In the genomic region with DNA sequence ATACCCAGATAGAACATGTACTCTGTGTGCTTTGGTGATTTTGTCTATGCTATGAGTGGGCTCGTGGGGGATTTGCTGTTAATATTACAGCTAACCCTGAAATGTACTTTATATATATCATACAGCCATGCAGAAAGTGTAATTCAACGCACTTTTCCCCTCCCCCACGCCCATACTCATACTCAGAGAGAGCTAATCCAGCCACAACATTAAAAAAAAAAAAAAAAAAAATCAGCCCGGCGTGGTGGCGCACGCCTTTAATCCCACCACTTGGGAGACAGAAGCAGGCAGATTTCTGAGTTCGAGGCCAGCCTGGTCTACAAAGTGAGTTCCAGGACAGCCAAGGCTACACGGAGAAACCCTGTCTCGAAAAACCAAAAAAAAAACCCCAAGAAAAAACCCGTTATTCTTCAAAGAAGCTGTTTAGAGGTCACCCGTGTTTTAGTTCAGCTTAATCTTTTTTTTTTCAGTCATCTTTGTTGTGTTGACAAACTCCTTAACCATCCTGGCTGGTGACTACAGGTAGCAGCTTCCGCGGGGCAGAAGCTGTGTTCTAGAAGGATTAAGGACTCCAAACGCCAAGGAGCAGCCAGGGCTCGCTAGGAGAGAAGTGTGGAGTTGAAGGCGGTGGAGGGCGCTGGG, we compare ENCODE assay signal across 9 mouse cellular contexts. TPM values are rescaled to one million over a fixed set of nuclear protein-coding genes. Genes with fewer than 3 reads are reported as not detected.
A peak's percentile ranks its signal among the peaks of the same experiment; 100 is the strongest.
DNase-seq lines count a peak whose midpoint lies in the region; ATAC-seq and TF ChIP-seq lines count a peak whose summit lies in the region.
"Had no signal": no experiment of that assay in that cellular context is flagged by ENCODE, and none has a peak within 500 bp of the region (broad histone marks: within the 10 kb centered on the region; RNA-seq: fewer than 3 reads in every experiment).

No protein-coding gene starts in this region.

- no peak for TF ChIP-seq POLR2A in liver, adult 2 months (IDR thresholded peaks at IDR 0.05; ENCODE audit: extremely low read depth, insufficient read depth, low read length)
- TF ChIP-seq POLR2A in myocyte (IDR thresholded peaks at IDR 0.05; ENCODE audit: insufficient read length, low read depth) = no peak

- no peak overlapping the region for H3K9ac ChIP-seq in liver, adult 2 months (ENCODE audit: low read depth, low read length)
- peak overlapping the region; percentile 75 for H3K9ac ChIP-seq in embryonic facial prominence, embryonic 13.5 days
- H3K9ac ChIP-seq in intestine, embryonic 14.5 days (ENCODE audit: low read length) = 0 out of 2 replicates have a peak overlapping the region, but pooled peaks have one; percentile 27

- no peak overlapping the region for H3K27ac ChIP-seq in liver, adult 2 months (replicated peaks; ENCODE audit: insufficient read depth, low read depth, low read length)
- H3K27ac ChIP-seq in embryonic facial prominence, embryonic 13.5 days = peak overlapping the region; percentile 83
- H3K27ac ChIP-seq in intestine, embryonic 14.5 days (ENCODE audit: low read depth) = no peak overlapping the region

- H3K79me2 ChIP-seq in liver, adult 2 months (ENCODE audit: control insufficient read depth, insufficient read depth, low read length) = no peaks in the 10 kb centered on the region
- H3K79me2 ChIP-seq in myocyte (ENCODE audit: control insufficient read depth, insufficient read depth) = peaks cover 15% of the 10 kb centered on the region

- intact Hi-C loops in gastrocnemius, postnatal 14 days (cut with DNase I; ENCODE audit: low total_unique reads) = no loop called here

- ATAC-seq in embryonic facial prominence, embryonic 13.5 days (ENCODE audit: insufficient number of reproducible peaks, insufficient read depth, low FRiP score, low TSS enrichment, low read depth) = no peak
- no peak for ATAC-seq in intestine, embryonic 14.5 days (replicated peaks; ENCODE audit: low FRiP score, low TSS enrichment, low read depth)
- ATAC-seq in cerebellum, adult (ENCODE audit: insufficient number of reproducible peaks, low FRiP score, low TSS enrichment) = no peak

- no peak overlapping the region for H3ac ChIP-seq in myocyte (ENCODE audit: control insufficient read depth, insufficient read length)

- H3K36me3 ChIP-seq in liver, adult 2 months (ENCODE audit: control insufficient read depth, insufficient read depth, low read length) = no peaks in the 10 kb centered on the region
- H3K36me3 ChIP-seq in embryonic facial prominence, embryonic 13.5 days = no peaks in the 10 kb centered on the region
- no peaks in the 10 kb centered on the region for H3K36me3 ChIP-seq in intestine, embryonic 14.5 days (ENCODE audit: control insufficient read depth, insufficient read depth, low read length)
- no peaks in the 10 kb centered on the region for H3K36me3 ChIP-seq in myocyte (ENCODE audit: control insufficient read depth, insufficient read depth)

- peak overlapping the region; percentile 99 for H3K4me2 ChIP-seq in embryonic facial prominence, embryonic 13.5 days
- peak overlapping the region; percentile 85 for H3K4me2 ChIP-seq in intestine, embryonic 14.5 days (ENCODE audit: low read length)
- peak overlapping the region; percentile 98 for H3K4me2 ChIP-seq in myocyte (ENCODE audit: low read depth)

- WGBS in liver, adult 2 months = 28% methylated on average over 18 of the region's 18 CpGs
- whole genome bisulfite sequencing in embryonic facial prominence, embryonic 13.5 days = 38% methylated on average over 18 of the region's 18 CpGs
- 38% methylated on average over 18 of the region's 18 CpGs for WGBS in intestine, embryonic 14.5 days

- H3K4me1 ChIP-seq in liver, adult 2 months (ENCODE audit: control insufficient read depth, insufficient read depth, low read length) = peaks cover 3% of the 10 kb centered on the region; the same call in 1 of the 2 replicates
- peaks cover 41% of the 10 kb centered on the region for H3K4me1 ChIP-seq in embryonic facial prominence, embryonic 13.5 days
- peaks cover 19% of the 10 kb centered on the region for H3K4me1 ChIP-seq in intestine, embryonic 14.5 days (replicated peaks; ENCODE audit: control insufficient read depth, insufficient read depth, low read length)

- H3K4me3 ChIP-seq in liver, adult 2 months (ENCODE audit: insufficient read depth, low read depth, low read length) = peak overlapping the region; percentile 69; the same call in 1 of the 2 replicates
- H3K4me3 ChIP-seq in embryonic facial prominence, embryonic 13.5 days = peak overlapping the region; percentile 68
- peak overlapping the region; percentile 59 for H3K4me3 ChIP-seq in intestine, embryonic 14.5 days (ENCODE audit: low read depth, low read length)
- H3K4me3 ChIP-seq in myocyte = peak overlapping the region; percentile 55

- H3K9me3 ChIP-seq in embryonic facial prominence, embryonic 13.5 days = peaks cover 3% of the 10 kb centered on the region; the same call in 1 of the 2 replicates
- 0 out of 2 replicates have a peak, but pooled peaks cover 7% of the 10 kb centered on the region for H3K9me3 ChIP-seq in intestine, embryonic 14.5 days (ENCODE audit: control insufficient read depth, low read length)

- peaks cover 12% of the 10 kb centered on the region; the same call in 1 of the 2 replicates for H3K27me3 ChIP-seq in liver, adult 2 months (ENCODE audit: control insufficient read depth, insufficient read depth, low read length)
- 0 out of 2 replicates have a peak, but pooled peaks cover 3% of the 10 kb centered on the region for H3K27me3 ChIP-seq in embryonic facial prominence, embryonic 13.5 days
- H3K27me3 ChIP-seq in intestine, embryonic 14.5 days (replicated peaks; ENCODE audit: control insufficient read depth, insufficient read depth, low read length) = peaks cover 17% of the 10 kb centered on the region
- no peaks in the 10 kb centered on the region for H3K27me3 ChIP-seq in myocyte (ENCODE audit: control insufficient read depth, insufficient read depth, insufficient read length)

- no peak for DNase-seq in liver, adult 2 months (ENCODE audit: extremely low read depth, low read depth, low spot score)
- DNase-seq in liver = no peak
- no peak for DNase-seq in intestine, embryonic 14.5 days (ENCODE audit: low spot score)
- DNase-seq in gastrocnemius, postnatal 14 days = no peak
- no peak for DNase-seq in urinary bladder, adult 2 months (ENCODE audit: low spot score)
- DNase-seq: right cerebral cortex, adult 18-20 months had no signal

- TF ChIP-seq CTCF in liver, adult 2 months (IDR thresholded peaks at IDR 0.05; ENCODE audit: low read depth, low read length) = no peak

TF ChIP-seq in myocyte, 11 proteins besides CTCF, POLR2A, EP300 and RAD21:
- no peak for TF ChIP-seq REST (IDR thresholded peaks at IDR 0.05; ENCODE audit: insufficient read depth, insufficient read length)
- no peak for TF ChIP-seq E2F4 (IDR thresholded peaks at IDR 0.05; ENCODE audit: insufficient read depth)
- no peak for TF ChIP-seq MAX (IDR thresholded peaks at IDR 0.05; ENCODE audit: low read depth)
- TF ChIP-seq CEBPB (IDR thresholded peaks at IDR 0.05; ENCODE audit: insufficient read depth, poor library complexity, severe bottlenecking) = no peak
- TF ChIP-seq USF1 (IDR thresholded peaks at IDR 0.05; ENCODE audit: low read depth) = no peak
- no peak for TF ChIP-seq SRF (IDR thresholded peaks at IDR 0.05; ENCODE audit: control insufficient read depth, insufficient read length, low read depth)

RNA-seq across cellular contexts. Expression of gene Adora2b, which starts 0.9 kb away (rescaled TPM):
- total RNA-seq in liver, adult 2 months (2014; rRNA removed) = 0.07 TPM in 1 of 2 replicates, not detected in the other
- 0.07 and 0.11 TPM in 2 replicates for polyA plus RNA-seq in liver, adult 2 months (2012; rRNA removed)
- polyA plus RNA-seq in embryonic facial prominence, embryonic 13.5 days (2015; fragmentation: Nextera tagmentation; extraction: Ambion mirVana) = 14.3 and 17.2 TPM in 2 replicates
- polyA plus RNA-seq in intestine, embryonic 14.5 days (2014; fragmentation: Nextera tagmentation; extraction: Ambion mirVana) = 4.3 and 4.4 TPM in 2 replicates
- polyA plus RNA-seq in myocyte (2012; fragmentation: generic; extraction: Trizol) = 6.6 TPM
- 1 to 10 TPM in 1 of 2 experiments, under 1 TPM in 1; 0.57 to 1.4 TPM for total RNA-seq in gastrocnemius, postnatal 14 days (2021)
- polyA plus RNA-seq in urinary bladder, adult 2 months (2012; rRNA removed) = 42.5 and 43.9 TPM in 2 replicates

RNA-seq across cellular contexts. Expression of gene Zswim7, which starts 33.3 kb away (rescaled TPM):
- 18.6 and 22.8 TPM in 2 replicates for total RNA-seq in liver, adult 2 months (2014; rRNA removed)
- 13.5 and 18.0 TPM in 2 replicates for polyA plus RNA-seq in liver, adult 2 months (2012; rRNA removed)
- 27.0 and 29.9 TPM in 2 replicates for polyA plus RNA-seq in embryonic facial prominence, embryonic 13.5 days (2015; fragmentation: Nextera tagmentation; extraction: Ambion mirVana)
- polyA plus RNA-seq in intestine, embryonic 14.5 days (2014; fragmentation: Nextera tagmentation; extraction: Ambion mirVana) = 24.7 and 27.9 TPM in 2 replicates
- polyA plus RNA-seq in myocyte (2012; fragmentation: generic; extraction: Trizol) = 39.4 TPM
- 10 to 100 TPM; 21.7 to 24.4 TPM for total RNA-seq in gastrocnemius, postnatal 14 days (2021)
- 20.0 and 22.4 TPM in 2 replicates for polyA plus RNA-seq in urinary bladder, adult 2 months (2012; rRNA removed)

RNA-seq across cellular contexts. Expression of gene Ttc19, which starts 33.4 kb away (rescaled TPM):
- total RNA-seq in liver, adult 2 months (2014; rRNA removed) = 14.0 and 14.8 TPM in 2 replicates
- polyA plus RNA-seq in liver, adult 2 months (2012; rRNA removed) = 8.0 and 8.2 TPM in 2 replicates
- 29.1 and 30.3 TPM in 2 replicates for polyA plus RNA-seq in embryonic facial prominence, embryonic 13.5 days (2015; fragmentation: Nextera tagmentation; extraction: Ambion mirVana)
- polyA plus RNA-seq in intestine, embryonic 14.5 days (2014; fragmentation: Nextera tagmentation; extraction: Ambion mirVana) = 15.6 and 17.8 TPM in 2 replicates
- 9.4 TPM for polyA plus RNA-seq in myocyte (2012; fragmentation: generic; extraction: Trizol)
- total RNA-seq in gastrocnemius, postnatal 14 days (2021) = 10 to 100 TPM; 25.4 to 26.1 TPM
- 17.3 and 19.1 TPM in 2 replicates for polyA plus RNA-seq in urinary bladder, adult 2 months (2012; rRNA removed)
